Mouse (Mus musculus): ENCODE results near the gene Mid1. TPM values are rescaled to one million over a fixed set of nuclear protein-coding genes. Genes with fewer than 3 reads are reported as not detected.
"Not testable (repeated sequence)": the region's sequence is repeated elsewhere in the genome, so short reads cannot be mapped to it uniquely, and the experiment has no call there.

Gene Mid1
- polyA plus RNA-seq, 1 experiment = 13.8 TPM

DNA sequence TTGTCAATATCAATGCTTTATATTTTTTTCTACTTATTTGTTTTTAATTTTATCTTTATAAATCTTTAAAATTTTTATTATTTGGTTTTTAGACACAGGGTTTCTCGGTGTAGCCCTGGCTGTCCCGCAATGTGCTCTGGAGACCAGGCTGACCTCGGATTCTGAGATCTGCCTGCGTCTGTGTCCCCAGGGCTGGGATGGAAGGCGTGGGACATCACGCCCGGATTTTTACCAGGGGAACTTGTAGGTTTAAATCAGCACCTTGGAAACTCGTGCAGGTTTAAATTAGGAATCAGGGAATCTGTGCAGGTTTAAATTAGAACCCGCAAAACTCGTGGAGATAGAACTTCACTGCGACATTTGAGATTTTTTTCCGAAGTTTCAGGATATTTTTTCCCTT is 336.2 kb downstream of the Mid1 start:
- H3K4me1 ChIP-seq; H3K4me3 ChIP-seq (replicated peaks); H3K27me3 ChIP-seq (replicated peaks): not testable (repeated sequence)
- Histone ChIP-seq H3K36me3 (replicated peaks; ENCODE audit: low read length) (peaks cover 29% of the 10 kb centered on the region), H3K9me3 (peaks cover 31% of the 10 kb centered on the region)

DNA sequence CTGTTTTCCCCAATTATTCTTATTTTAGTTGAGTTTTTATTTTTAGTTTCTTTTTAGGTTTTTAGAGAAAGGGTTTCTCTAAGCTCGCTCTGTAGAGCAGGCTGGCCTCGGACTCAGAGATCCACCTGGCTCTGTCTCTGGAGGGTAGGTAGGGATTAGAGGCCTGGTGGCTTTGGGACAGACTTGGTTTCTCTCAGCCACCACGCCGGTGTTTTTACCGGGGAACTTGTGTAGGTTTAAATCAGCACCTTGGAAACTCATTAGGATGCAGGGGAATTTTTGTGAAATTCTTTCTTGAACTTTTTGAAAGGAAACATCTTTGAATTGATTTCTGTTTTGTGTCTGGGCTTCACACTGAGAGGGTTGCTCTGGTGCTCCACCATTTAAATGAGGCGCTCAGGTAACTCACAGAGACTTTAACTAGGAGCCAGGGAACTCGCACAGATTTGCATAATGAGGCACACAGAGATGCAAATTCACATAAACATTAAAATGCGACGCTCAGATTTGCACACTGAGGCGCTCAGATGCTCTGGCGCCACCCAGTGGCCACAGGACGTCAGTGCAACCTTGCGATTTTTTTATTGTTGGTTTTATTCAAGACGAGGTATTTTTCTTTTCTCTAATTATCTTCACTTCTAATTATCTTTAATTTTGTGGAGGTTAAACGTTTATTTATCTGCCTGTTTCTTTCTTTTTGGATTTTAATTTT is 336.9 kb downstream of the Mid1 start:
- H3K9me3 ChIP-seq = peaks cover 31% of the 10 kb centered on the region
- not testable (repeated sequence) for H3K4me3 ChIP-seq (replicated peaks); H3K27me3 ChIP-seq (replicated peaks); H3K4me1 ChIP-seq
- peaks cover 29% of the 10 kb centered on the region for H3K36me3 ChIP-seq (replicated peaks; ENCODE audit: low read length)

Other genes starting within 250 kb of the Mid1 start
- not detected in 2 replicates for gene 4933400A11Rik, start 94.4 kb downstream of the Mid1 start, polyA plus RNA-seq (2012; ENCODE audit: insufficient read depth, low replicate concordance)